30 mouse cellular contexts compared by ENCODE assay signal in genomic region chr15:98852733-98853132, GRCm38 (mm10). TPM values are rescaled to one million over a fixed set of nuclear protein-coding genes. Genes with fewer than 3 reads are reported as not detected.
DNase-seq lines count a peak whose midpoint lies in the region; ATAC-seq and TF ChIP-seq lines count a peak whose summit lies in the region.
"Had no signal": no experiment of that assay in that cellular context is flagged by ENCODE, and none has a peak within 500 bp of the region (broad histone marks: within the 10 kb centered on the region; RNA-seq: fewer than 3 reads in every experiment).

No protein-coding gene starts in this region.

- 0 out of 2 replicates have a peak, but pooled peaks have one; percentile 9 for ATAC-seq in heart, embryonic 11.5 days (replicated peaks; ENCODE audit: insufficient number of reproducible peaks, low FRiP score, low TSS enrichment)
- ATAC-seq in liver, embryonic 15.5 days (ENCODE audit: insufficient read depth), result 0 out of 2 replicates have a peak, but pooled peaks have one; percentile 11
- no peak for ATAC-seq in liver, postnatal 0 days
- 0 out of 2 replicates have a peak, but pooled peaks have one; percentile 13 for ATAC-seq in midbrain, postnatal 0 days (ENCODE audit: low FRiP score)
- ATAC-seq in midbrain, embryonic 14.5 days (ENCODE audit: low FRiP score, low TSS enrichment), result no peak
- ATAC-seq: activated CD4-positive, CD25-positive, alpha-beta regulatory T cell, adult 4 months; forebrain, embryonic 14.5 days; hindbrain, embryonic 16.5 days; midbrain, embryonic 15.5 days had no signal

- DNase-seq in adrenal gland, postnatal 14 days, result peak; percentile 4
- no peak for DNase-seq in adrenal gland, postnatal 36 days
- no peak for DNase-seq in heart, postnatal 4 days
- no peak for DNase-seq in liver, postnatal 0 days
- no peak for DNase-seq in midbrain, postnatal 0 days (ENCODE audit: low spot score)
- no peak for DNase-seq in midbrain, embryonic 14.5 days
- DNase-seq: adrenal gland, adult 2 months; cerebellum, adult 8-10 months; heart, postnatal 14 days; kidney, adult 18-20 months had no signal

- H3K4me3 ChIP-seq in heart, embryonic 11.5 days (ENCODE audit: low read depth, low read length), result no peak overlapping the region
- H3K4me3 ChIP-seq in liver, embryonic 15.5 days (replicated peaks), result no peak overlapping the region
- no peak overlapping the region for H3K4me3 ChIP-seq in liver, postnatal 0 days (ENCODE audit: low read depth, low read length)
- no peak overlapping the region for H3K4me3 ChIP-seq in midbrain, postnatal 0 days (ENCODE audit: low read depth, low read length)
- H3K4me3 ChIP-seq in midbrain, embryonic 14.5 days (replicated peaks; ENCODE audit: low read depth, low read length), result no peak overlapping the region
- H3K4me3 ChIP-seq: embryonic facial prominence, embryonic 12.5 days; heart, embryonic 13.5 days; layer of hippocampus, adult 2 months; left cerebral cortex, adult 2 months; limb, embryonic 12.5 days; megakaryocyte, embryonic 14.5 days; midbrain, embryonic 15.5 days; neural tube, embryonic 12.5 days had no signal

- H3K36me3 ChIP-seq in heart, embryonic 11.5 days (ENCODE audit: control insufficient read depth, insufficient read depth, low read length), result peaks cover 86% of the 10 kb centered on the region
- peaks cover 100% of the 10 kb centered on the region for H3K36me3 ChIP-seq in liver, embryonic 15.5 days (replicated peaks)
- peaks cover 99% of the 10 kb centered on the region for H3K36me3 ChIP-seq in liver, postnatal 0 days (replicated peaks; ENCODE audit: insufficient read depth, low read length)
- peaks cover 89% of the 10 kb centered on the region for H3K36me3 ChIP-seq in midbrain, postnatal 0 days (ENCODE audit: insufficient read depth, low read length)
- H3K36me3 ChIP-seq in midbrain, embryonic 14.5 days (ENCODE audit: control insufficient read depth, insufficient read depth, low read length), result peaks cover 100% of the 10 kb centered on the region

- no peak overlapping the region for H3K9ac ChIP-seq in heart, embryonic 11.5 days (ENCODE audit: low read depth, low read length)
- no peak overlapping the region for H3K9ac ChIP-seq in liver, embryonic 15.5 days
- no peak overlapping the region for H3K9ac ChIP-seq in liver, postnatal 0 days (replicated peaks)
- no peak overlapping the region for H3K9ac ChIP-seq in midbrain, postnatal 0 days (replicated peaks; ENCODE audit: low read length, poor library complexity, severe bottlenecking)
- no peak overlapping the region for H3K9ac ChIP-seq in midbrain, embryonic 14.5 days (replicated peaks; ENCODE audit: low read length)
- H3K9ac ChIP-seq: embryonic facial prominence, embryonic 12.5 days; heart, embryonic 13.5 days; limb, embryonic 12.5 days; midbrain, embryonic 15.5 days; neural tube, embryonic 12.5 days had no signal

- no peaks in the 10 kb centered on the region for H3K27me3 ChIP-seq in heart, embryonic 11.5 days (ENCODE audit: control insufficient read depth, insufficient read depth, low read length)
- H3K27me3 ChIP-seq in liver, embryonic 15.5 days, result no peaks in the 10 kb centered on the region
- no peaks in the 10 kb centered on the region for H3K27me3 ChIP-seq in liver, postnatal 0 days (ENCODE audit: insufficient read depth, low read length)
- H3K27me3 ChIP-seq in midbrain, postnatal 0 days (ENCODE audit: insufficient read depth, low read length), result no peaks in the 10 kb centered on the region
- no peaks in the 10 kb centered on the region for H3K27me3 ChIP-seq in midbrain, embryonic 14.5 days (ENCODE audit: control insufficient read depth, insufficient read depth, low read length)
- H3K27me3 ChIP-seq: CH12.LX; embryonic facial prominence, embryonic 12.5 days; heart, embryonic 13.5 days; limb, embryonic 12.5 days; megakaryocyte, embryonic 14.5 days; midbrain, embryonic 15.5 days; neural tube, embryonic 12.5 days had no signal

- TF ChIP-seq EP300 in liver, postnatal 0 days (IDR thresholded peaks at IDR 0.05; ENCODE audit: low read depth), result no peak

- TF ChIP-seq CTCF in liver, postnatal 0 days (IDR thresholded peaks at IDR 0.05; ENCODE audit: low read depth), result no peak
- no peak for TF ChIP-seq CTCF in midbrain, postnatal 0 days (IDR thresholded peaks at IDR 0.05)

- H3K9me3 ChIP-seq in heart, embryonic 11.5 days (replicated peaks; ENCODE audit: control insufficient read depth, low read length), result no peaks in the 10 kb centered on the region
- no peaks in the 10 kb centered on the region for H3K9me3 ChIP-seq in liver, embryonic 15.5 days (replicated peaks)
- no peaks in the 10 kb centered on the region for H3K9me3 ChIP-seq in liver, postnatal 0 days (ENCODE audit: low read length)
- H3K9me3 ChIP-seq in midbrain, postnatal 0 days (ENCODE audit: low read length), result no peaks in the 10 kb centered on the region
- no peaks in the 10 kb centered on the region for H3K9me3 ChIP-seq in midbrain, embryonic 14.5 days (ENCODE audit: control insufficient read depth, low read length)
- H3K9me3 ChIP-seq: embryonic facial prominence, embryonic 12.5 days; heart, embryonic 13.5 days; limb, embryonic 12.5 days; megakaryocyte, embryonic 14.5 days; midbrain, embryonic 15.5 days; neural tube, embryonic 12.5 days had no signal

- H3K27ac ChIP-seq in heart, embryonic 11.5 days (ENCODE audit: low read depth, low read length), result no peak overlapping the region
- no peak overlapping the region for H3K27ac ChIP-seq in liver, embryonic 15.5 days (replicated peaks)
- H3K27ac ChIP-seq in liver, postnatal 0 days (ENCODE audit: low read depth), result no peak overlapping the region
- no peak overlapping the region for H3K27ac ChIP-seq in midbrain, postnatal 0 days (ENCODE audit: low read depth, low read length)
- H3K27ac ChIP-seq in midbrain, embryonic 14.5 days (replicated peaks; ENCODE audit: low read depth, low read length), result no peak overlapping the region
- H3K27ac ChIP-seq: embryonic facial prominence, embryonic 12.5 days; heart, embryonic 13.5 days; layer of hippocampus, adult 2 months; left cerebral cortex, adult 2 months; limb, embryonic 12.5 days; midbrain, embryonic 15.5 days; neural tube, embryonic 12.5 days had no signal

- WGBS in heart, embryonic 11.5 days (ENCODE audit: insufficient replicate concordance), result 91% methylated on average over 9 of the region's 9 CpGs
- 90% methylated on average over 9 of the region's 9 CpGs for WGBS in liver, embryonic 15.5 days (ENCODE audit: insufficient replicate concordance)
- 82% methylated on average over 8 of the region's 9 CpGs for WGBS in liver, postnatal 0 days (ENCODE audit: insufficient replicate concordance)
- 88% methylated on average over 9 of the region's 9 CpGs for WGBS in midbrain, postnatal 0 days
- 91% methylated on average over 9 of the region's 9 CpGs for WGBS in midbrain, embryonic 14.5 days

- no peak overlapping the region for H3K4me2 ChIP-seq in heart, embryonic 11.5 days
- no peak overlapping the region for H3K4me2 ChIP-seq in liver, embryonic 15.5 days
- H3K4me2 ChIP-seq in liver, postnatal 0 days (ENCODE audit: low read depth, low read length), result no peak overlapping the region
- H3K4me2 ChIP-seq in midbrain, postnatal 0 days (ENCODE audit: low read depth, low read length, poor library complexity, severe bottlenecking), result no peak overlapping the region
- H3K4me2 ChIP-seq in midbrain, embryonic 14.5 days (ENCODE audit: low read length), result no peak overlapping the region
- H3K4me2 ChIP-seq: embryonic facial prominence, embryonic 12.5 days; heart, embryonic 13.5 days; limb, embryonic 12.5 days; midbrain, embryonic 15.5 days; neural tube, embryonic 12.5 days had no signal

- no peaks in the 10 kb centered on the region for H3K4me1 ChIP-seq in heart, embryonic 11.5 days (ENCODE audit: control insufficient read depth, insufficient read depth, low read length)
- no peaks in the 10 kb centered on the region for H3K4me1 ChIP-seq in liver, embryonic 15.5 days (replicated peaks)
- H3K4me1 ChIP-seq in liver, postnatal 0 days (ENCODE audit: insufficient read depth), result no peaks in the 10 kb centered on the region
- no peaks in the 10 kb centered on the region for H3K4me1 ChIP-seq in midbrain, postnatal 0 days (ENCODE audit: insufficient read depth, low read length)
- H3K4me1 ChIP-seq in midbrain, embryonic 14.5 days (ENCODE audit: control insufficient read depth, insufficient read depth, low read length), result no peaks in the 10 kb centered on the region
- H3K4me1 ChIP-seq: embryonic facial prominence, embryonic 12.5 days; heart, embryonic 13.5 days; limb, embryonic 12.5 days; midbrain, embryonic 15.5 days; neural tube, embryonic 12.5 days had no signal

RNA-seq across cellular contexts. Expression of gene Kmt2d, which starts 18.3 kb away (rescaled TPM):
- 64.0 and 66.6 TPM in 2 replicates for total RNA-seq in adrenal gland, postnatal 14 days (2021)
- 10 to 100 TPM; 52.1 to 79.5 TPM for total RNA-seq in adrenal gland, postnatal 36 days (2021)
- polyA plus RNA-seq in heart, embryonic 11.5 days (2014; fragmentation: Nextera tagmentation; extraction: Ambion mirVana), result 12.7 and 16.1 TPM in 2 replicates
- total RNA-seq in heart, postnatal 4 days (2021), result 10 to 100 TPM; 65.6 to 67.2 TPM
- 3.7 and 4.2 TPM in 2 replicates for polyA plus RNA-seq in liver, embryonic 15.5 days (2015; fragmentation: Nextera tagmentation; extraction: Ambion mirVana)
- 3.0 and 3.6 TPM in 2 replicates for polyA plus RNA-seq in liver, postnatal 0 days (2015; fragmentation: Nextera tagmentation; extraction: Ambion mirVana)
- 32.2 and 32.5 TPM in 2 replicates for total RNA-seq in midbrain, postnatal 0 days (2014; rRNA removed)
- 5.6 and 7.7 TPM in 2 replicates for polyA plus RNA-seq in midbrain, postnatal 0 days (2015; fragmentation: Nextera tagmentation; extraction: Ambion mirVana)
- 13.6 and 16.0 TPM in 2 replicates for polyA plus RNA-seq in midbrain, embryonic 14.5 days (2014; fragmentation: Nextera tagmentation; extraction: Ambion mirVana)

RNA-seq across cellular contexts. Expression of gene Prkag1, which starts 21.4 kb away (rescaled TPM):
- total RNA-seq in adrenal gland, postnatal 14 days (2021), result 59.1 and 62.5 TPM in 2 replicates
- 10 to 100 TPM; 68.3 to 87.0 TPM for total RNA-seq in adrenal gland, postnatal 36 days (2021)
- 72.1 and 74.7 TPM in 2 replicates for polyA plus RNA-seq in heart, embryonic 11.5 days (2014; fragmentation: Nextera tagmentation; extraction: Ambion mirVana)
- total RNA-seq in heart, postnatal 4 days (2021), result 10 to 100 TPM; 88.9 to 89.3 TPM
- 94.1 and 95.7 TPM in 2 replicates for polyA plus RNA-seq in liver, embryonic 15.5 days (2015; fragmentation: Nextera tagmentation; extraction: Ambion mirVana)
- polyA plus RNA-seq in liver, postnatal 0 days (2015; fragmentation: Nextera tagmentation; extraction: Ambion mirVana), result 42.0 and 47.4 TPM in 2 replicates
- 45.1 and 50.6 TPM in 2 replicates for total RNA-seq in midbrain, postnatal 0 days (2014; rRNA removed)
- 50.6 and 57.4 TPM in 2 replicates for polyA plus RNA-seq in midbrain, postnatal 0 days (2015; fragmentation: Nextera tagmentation; extraction: Ambion mirVana)
- polyA plus RNA-seq in midbrain, embryonic 14.5 days (2014; fragmentation: Nextera tagmentation; extraction: Ambion mirVana), result 56.5 and 72.8 TPM in 2 replicates

RNA-seq across cellular contexts. Expression of gene Rhebl1, which starts 41.6 kb away (rescaled TPM):
- 3.0 and 3.6 TPM in 2 replicates for total RNA-seq in adrenal gland, postnatal 14 days (2021)
- total RNA-seq in adrenal gland, postnatal 36 days (2021), result 1 to 10 TPM; 2.2 to 2.9 TPM
- polyA plus RNA-seq in heart, embryonic 11.5 days (2014; fragmentation: Nextera tagmentation; extraction: Ambion mirVana), result 6.5 and 8.8 TPM in 2 replicates
- 1 to 10 TPM; 2.0 TPM for total RNA-seq in heart, postnatal 4 days (2021)
- polyA plus RNA-seq in liver, embryonic 15.5 days (2015; fragmentation: Nextera tagmentation; extraction: Ambion mirVana), result 2.9 and 3.0 TPM in 2 replicates
- 1.4 and 1.8 TPM in 2 replicates for polyA plus RNA-seq in liver, postnatal 0 days (2015; fragmentation: Nextera tagmentation; extraction: Ambion mirVana)
- total RNA-seq in midbrain, postnatal 0 days (2014; rRNA removed), result 9.4 and 10.1 TPM in 2 replicates
- polyA plus RNA-seq in midbrain, postnatal 0 days (2015; fragmentation: Nextera tagmentation; extraction: Ambion mirVana), result 30.7 and 31.1 TPM in 2 replicates
- 23.7 and 31.9 TPM in 2 replicates for polyA plus RNA-seq in midbrain, embryonic 14.5 days (2014; fragmentation: Nextera tagmentation; extraction: Ambion mirVana)

RNA-seq across cellular contexts. Expression of gene Ddn, which starts 43.4 kb away (rescaled TPM):
- total RNA-seq in adrenal gland, postnatal 14 days (2021), result 0.11 TPM in 1 of 2 replicates, not detected in the other
- total RNA-seq in adrenal gland, postnatal 36 days (2021), result under 1 TPM; 0.10 to 0.30 TPM
- 0.11 and 0.25 TPM in 2 replicates for polyA plus RNA-seq in heart, embryonic 11.5 days (2014; fragmentation: Nextera tagmentation; extraction: Ambion mirVana)
- 1 to 10 TPM in 1 of 2 experiments, under 1 TPM in 1; 0.93 to 1.2 TPM for total RNA-seq in heart, postnatal 4 days (2021)
- polyA plus RNA-seq in liver, embryonic 15.5 days (2015; fragmentation: Nextera tagmentation; extraction: Ambion mirVana), result not detected in 2 replicates
- polyA plus RNA-seq in liver, postnatal 0 days (2015; fragmentation: Nextera tagmentation; extraction: Ambion mirVana), result not detected in 2 replicates
- 5.5 and 7.3 TPM in 2 replicates for total RNA-seq in midbrain, postnatal 0 days (2014; rRNA removed)
- polyA plus RNA-seq in midbrain, postnatal 0 days (2015; fragmentation: Nextera tagmentation; extraction: Ambion mirVana), result 0.51 and 0.64 TPM in 2 replicates
- polyA plus RNA-seq in midbrain, embryonic 14.5 days (2014; fragmentation: Nextera tagmentation; extraction: Ambion mirVana), result 0.57 and 0.66 TPM in 2 replicates
- total RNA-seq: granulocyte monocyte progenitor cell, adult 5-6 weeks; liver, adult 2 months had no signal
- polyA plus RNA-seq: activated CD4-positive, CD25-positive, alpha-beta regulatory T cell, adult 4 months; intestine, embryonic 14.5 days; limb, embryonic 12.5 days; liver, adult 2 months; liver, embryonic 16.5 days; small intestine, adult 2 months; stomach, embryonic 14.5 days had no signal

RNA-seq across cellular contexts. Expression of gene Dhh, which starts 45.6 kb away (rescaled TPM):
- 1.9 and 3.5 TPM in 2 replicates for total RNA-seq in adrenal gland, postnatal 14 days (2021)
- total RNA-seq in adrenal gland, postnatal 36 days (2021), result 1 to 10 TPM; 2.2 to 3.0 TPM
- polyA plus RNA-seq in heart, embryonic 11.5 days (2014; fragmentation: Nextera tagmentation; extraction: Ambion mirVana), result 2.5 and 5.0 TPM in 2 replicates
- 1 to 10 TPM; 2.7 to 3.5 TPM for total RNA-seq in heart, postnatal 4 days (2021)
- 0.08 and 0.12 TPM in 2 replicates for polyA plus RNA-seq in liver, embryonic 15.5 days (2015; fragmentation: Nextera tagmentation; extraction: Ambion mirVana)
- 0.07 TPM in 1 of 2 replicates, not detected in the other for polyA plus RNA-seq in liver, postnatal 0 days (2015; fragmentation: Nextera tagmentation; extraction: Ambion mirVana)
- total RNA-seq in midbrain, postnatal 0 days (2014; rRNA removed), result 0.38 and 0.71 TPM in 2 replicates
- polyA plus RNA-seq in midbrain, postnatal 0 days (2015; fragmentation: Nextera tagmentation; extraction: Ambion mirVana), result 0.18 and 0.22 TPM in 2 replicates
- 0.36 and 0.57 TPM in 2 replicates for polyA plus RNA-seq in midbrain, embryonic 14.5 days (2014; fragmentation: Nextera tagmentation; extraction: Ambion mirVana)
- total RNA-seq: CH12.LX; granulocyte monocyte progenitor cell, adult 5-6 weeks had no signal

Comparison
In these comparisons a context has a peak if more than half of its experiments do, and no peak if none do; other contexts are left out.
1. ATAC-seq: peak in heart, embryonic 11.5 days (single experiment), liver, embryonic 15.5 days (single experiment) and midbrain, postnatal 0 days (single experiment); none in liver, postnatal 0 days (single experiment) and midbrain, embryonic 14.5 days (single experiment).